Mouse (Mus musculus) thymus, postnatal 10 days (tissue): ENCODE measurements around the gene Mvb12b.

Source experiments
- DNase-seq, 2 experiments: peaks; one replicate each; pipeline ENCODE4 v3.0.0; 2021; ENCODE audit warnings: low spot score in 2 of 2

The Mvb12b gene

GRCm38 (mm10) chr2:33886386-33887327 is 1.1 kb downstream of the Mvb12b start:
- peak in 1 of 2 experiments; percentile 45 for DNase-seq

- DNase-seq = no peak
Observed at GRCm38 (mm10) chr2:33885264-33885651, 2.5 kb downstream of the Mvb12b start.

DNA sequence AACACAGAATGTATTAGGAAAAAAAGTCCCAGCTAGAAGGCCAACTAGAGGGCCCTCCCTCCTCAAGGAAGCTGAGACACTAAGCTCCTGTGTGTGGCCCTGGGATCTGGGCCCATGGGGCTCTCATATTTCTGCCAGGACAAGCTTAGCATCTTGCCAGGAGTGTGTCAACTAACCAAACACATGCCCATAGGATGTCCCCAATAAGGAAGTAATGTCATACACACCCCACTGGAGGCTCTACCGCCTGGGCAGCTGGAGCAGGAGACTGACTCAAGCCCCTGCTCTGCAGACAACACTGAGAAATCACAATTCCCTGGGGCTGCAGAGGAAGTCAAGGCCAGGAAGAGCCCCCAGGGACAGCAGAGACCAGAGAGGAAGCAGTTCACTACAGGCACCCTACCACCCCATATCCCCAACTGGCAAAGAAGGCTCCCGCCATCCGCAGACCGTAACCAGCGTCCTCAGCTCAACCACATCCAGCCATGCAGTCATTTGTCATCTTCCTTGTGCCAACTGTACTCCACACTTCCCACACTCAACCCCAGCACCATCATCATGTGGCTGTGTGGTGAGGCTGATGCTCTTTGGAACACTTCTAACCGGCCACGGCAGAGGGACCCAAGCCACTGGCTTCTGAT is 3.0 kb downstream of the Mvb12b start:
- DNase-seq = no peak

DNA sequence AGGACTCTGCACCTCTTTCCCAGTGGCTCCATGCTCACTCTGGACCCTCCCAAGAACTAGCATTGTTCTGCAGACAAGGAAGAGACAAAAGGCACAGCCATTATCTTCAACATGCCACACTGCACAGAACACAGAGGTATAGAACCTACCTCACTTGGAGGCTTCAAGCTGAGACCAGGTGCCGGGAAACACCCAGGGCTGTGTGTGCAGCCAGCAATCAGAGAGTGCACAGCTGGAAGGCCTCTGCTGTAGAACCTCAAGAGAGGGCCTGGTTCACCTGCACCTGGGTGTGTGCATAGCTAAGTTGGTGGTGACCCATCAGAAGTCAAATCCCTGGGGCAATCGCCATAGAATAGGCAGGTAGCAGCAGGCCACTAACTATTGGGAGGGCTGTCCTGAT is 8.5 kb downstream of the Mvb12b start:
- DNase-seq = peak; percentile 69 to 76

DNA sequence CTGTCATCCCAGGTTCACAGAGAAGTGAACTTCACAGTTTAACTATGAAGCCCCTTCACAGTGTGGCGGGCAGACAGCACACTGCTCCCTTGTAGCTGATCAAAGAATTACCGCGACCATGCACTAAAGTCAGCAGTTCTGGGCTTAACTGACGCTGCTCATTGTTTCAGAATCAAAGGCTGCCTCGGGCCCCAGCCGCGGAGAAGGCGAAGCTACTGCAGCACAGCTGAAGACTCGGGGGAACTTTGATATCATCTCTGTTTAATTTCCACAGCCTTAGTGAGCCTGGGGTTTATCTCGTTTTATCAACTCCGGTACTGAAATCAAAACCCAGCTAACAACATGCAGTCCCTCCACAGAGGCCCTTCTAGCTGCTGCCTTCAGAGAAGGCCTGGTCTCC is 9.3 kb downstream of the Mvb12b start:
- peak; percentile 77 to 79 for DNase-seq

DNA sequence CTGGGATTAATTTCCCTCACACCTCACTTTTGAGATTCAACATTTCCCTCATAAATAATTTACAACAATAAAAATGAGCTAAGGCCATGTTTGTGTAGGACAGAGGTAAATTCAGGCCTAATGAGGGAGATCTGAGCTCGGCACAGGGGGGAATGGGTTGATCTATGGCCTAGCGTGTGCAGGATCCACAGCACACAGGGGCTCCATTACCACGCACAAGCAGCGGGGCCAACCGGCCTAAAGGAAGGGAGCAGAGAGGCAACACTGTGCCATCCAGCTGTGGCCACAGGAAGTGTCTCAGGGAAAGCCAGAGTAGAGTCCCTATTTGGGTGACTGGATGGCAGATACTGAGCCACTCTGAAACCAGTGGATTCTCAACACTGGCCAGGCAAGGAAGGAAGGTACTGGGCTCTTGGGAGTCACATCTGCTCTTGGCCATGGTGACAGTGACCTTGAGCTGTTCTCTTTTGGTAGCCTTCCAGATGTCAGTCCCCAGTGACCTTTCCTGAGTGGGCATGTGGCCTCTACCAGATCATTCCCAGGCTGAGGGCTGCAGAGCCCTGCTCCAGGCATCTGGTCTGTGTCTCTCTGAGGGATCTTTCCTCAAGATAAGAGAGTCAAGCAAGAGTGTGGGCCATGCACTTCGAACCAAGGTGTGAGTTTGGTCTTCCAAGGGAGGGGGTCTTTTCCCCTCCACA is 9.9 kb downstream of the Mvb12b start:
- no peak for DNase-seq

- DNase-seq = no peak
Observed at GRCm38 (mm10) chr2:33876529-33877290, 11.0 kb downstream of the Mvb12b start.

DNA sequence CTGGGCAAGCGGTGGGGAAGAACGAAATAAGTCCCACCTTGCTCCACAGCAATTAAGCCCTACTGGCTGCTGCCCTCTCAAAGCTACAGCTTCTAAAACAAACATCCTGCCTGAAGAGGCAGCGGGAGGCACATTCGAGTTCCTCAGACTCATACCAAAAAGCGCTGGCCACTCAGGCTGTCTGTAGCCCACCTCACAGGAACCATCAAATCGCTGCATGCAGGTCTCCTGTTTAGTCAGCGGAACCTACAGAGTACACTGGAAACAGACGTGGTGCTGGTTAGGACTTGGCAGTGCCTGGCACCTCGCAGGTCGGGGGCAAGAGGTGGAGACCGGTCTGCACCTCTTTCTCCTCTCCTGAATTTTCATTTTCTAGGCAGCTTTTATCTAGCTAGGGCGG is 12.2 kb downstream of the Mvb12b start:
- DNase-seq = no peak

DNA sequence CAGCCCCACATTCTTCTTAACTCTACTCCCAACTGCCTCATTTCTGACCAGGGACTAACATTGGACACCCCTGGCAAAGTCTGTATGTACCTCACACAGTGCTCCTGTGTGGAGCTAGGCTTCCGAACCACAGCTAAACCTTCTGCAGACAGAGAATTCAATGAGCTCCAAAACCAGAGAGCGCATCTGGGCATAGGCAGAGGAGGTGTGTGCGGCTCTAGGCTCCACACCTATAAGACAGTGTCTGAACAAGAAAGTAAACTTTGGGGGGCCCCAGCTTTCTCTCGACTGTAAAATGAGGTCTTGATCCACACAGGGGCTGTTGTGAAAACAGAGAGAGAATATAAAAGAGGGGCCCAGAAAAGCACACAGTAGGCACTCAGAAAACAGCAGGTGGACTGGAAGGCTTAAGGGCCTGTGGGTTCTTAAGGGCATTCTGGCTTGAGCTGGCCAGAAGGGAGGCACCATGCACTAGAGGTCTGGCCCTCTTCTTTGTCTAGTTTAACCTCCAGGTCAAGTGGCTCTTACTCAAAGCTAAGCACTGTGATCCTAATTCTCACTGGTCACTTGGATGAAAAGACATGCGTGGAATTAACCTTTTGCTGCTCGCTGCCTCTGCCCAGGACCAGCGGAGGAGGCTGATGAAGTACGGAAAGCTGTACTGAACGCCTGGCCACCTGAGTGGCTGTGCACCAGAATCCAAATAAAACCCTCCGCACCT is 12.7 kb downstream of the Mvb12b start:
- no peak for DNase-seq

GRCm38 (mm10) chr2:33874367-33874766 is 13.4 kb downstream of the Mvb12b start:
- DNase-seq = no peak

DNA sequence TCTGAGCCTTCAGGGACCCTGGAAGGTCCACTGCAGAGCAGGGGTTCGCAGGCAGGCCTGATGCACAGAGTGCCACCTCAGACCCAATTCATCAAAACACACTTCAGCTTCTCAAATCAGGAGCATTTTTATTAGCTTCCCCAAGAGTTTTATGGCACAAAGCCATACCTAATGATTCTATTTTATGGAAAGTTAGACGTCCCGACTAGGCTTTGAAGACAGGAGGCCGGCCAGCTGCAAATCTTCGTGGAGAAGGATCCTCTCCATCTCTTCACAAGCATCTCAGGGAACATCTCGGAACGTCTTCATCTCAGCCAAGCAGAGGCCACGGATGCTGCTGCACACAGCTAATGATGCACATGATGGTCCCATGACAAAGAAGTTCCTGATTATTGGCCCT is 14.2 kb downstream of the Mvb12b start:
- DNase-seq = no peak

DNA sequence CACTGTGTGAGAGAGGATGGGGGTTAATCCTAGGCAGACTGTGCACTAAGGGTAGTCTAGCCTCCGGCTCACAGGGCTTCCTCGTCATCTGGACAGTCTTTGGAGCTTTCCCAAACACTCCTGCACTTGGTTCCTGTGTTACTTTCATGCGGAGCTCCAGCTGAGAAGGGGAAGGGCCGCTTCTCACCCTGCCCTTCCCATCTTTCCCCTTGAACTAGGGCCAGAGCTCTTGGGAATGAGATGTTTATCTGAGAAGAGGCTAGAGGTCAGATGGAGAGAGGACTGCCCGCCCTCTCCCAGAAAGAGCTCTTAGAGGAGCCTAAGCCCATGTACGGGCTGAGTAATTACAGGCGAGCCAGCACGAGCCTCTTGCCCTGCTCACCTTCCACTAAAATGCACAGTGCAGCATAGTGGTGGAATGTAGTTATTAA is 14.9 kb downstream of the Mvb12b start:
- no peak for DNase-seq

DNA sequence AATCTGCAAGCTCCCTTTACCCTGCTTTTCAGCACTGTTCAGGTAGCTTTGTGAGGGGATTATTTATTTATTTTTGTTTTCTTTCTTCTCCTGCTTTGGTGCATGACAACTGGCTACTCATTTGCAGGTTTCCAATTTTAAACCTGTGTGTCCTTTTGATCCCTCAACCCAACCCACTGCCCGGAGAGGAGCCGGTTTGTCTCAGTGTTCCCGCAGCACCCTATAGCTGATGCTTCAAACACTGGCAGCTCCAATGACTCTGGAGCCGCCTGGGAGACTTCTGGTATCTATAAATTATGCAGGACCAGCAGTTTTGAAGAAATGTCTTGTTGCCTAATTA is 16.6 kb downstream of the Mvb12b start:
- no peak for DNase-seq

DNA sequence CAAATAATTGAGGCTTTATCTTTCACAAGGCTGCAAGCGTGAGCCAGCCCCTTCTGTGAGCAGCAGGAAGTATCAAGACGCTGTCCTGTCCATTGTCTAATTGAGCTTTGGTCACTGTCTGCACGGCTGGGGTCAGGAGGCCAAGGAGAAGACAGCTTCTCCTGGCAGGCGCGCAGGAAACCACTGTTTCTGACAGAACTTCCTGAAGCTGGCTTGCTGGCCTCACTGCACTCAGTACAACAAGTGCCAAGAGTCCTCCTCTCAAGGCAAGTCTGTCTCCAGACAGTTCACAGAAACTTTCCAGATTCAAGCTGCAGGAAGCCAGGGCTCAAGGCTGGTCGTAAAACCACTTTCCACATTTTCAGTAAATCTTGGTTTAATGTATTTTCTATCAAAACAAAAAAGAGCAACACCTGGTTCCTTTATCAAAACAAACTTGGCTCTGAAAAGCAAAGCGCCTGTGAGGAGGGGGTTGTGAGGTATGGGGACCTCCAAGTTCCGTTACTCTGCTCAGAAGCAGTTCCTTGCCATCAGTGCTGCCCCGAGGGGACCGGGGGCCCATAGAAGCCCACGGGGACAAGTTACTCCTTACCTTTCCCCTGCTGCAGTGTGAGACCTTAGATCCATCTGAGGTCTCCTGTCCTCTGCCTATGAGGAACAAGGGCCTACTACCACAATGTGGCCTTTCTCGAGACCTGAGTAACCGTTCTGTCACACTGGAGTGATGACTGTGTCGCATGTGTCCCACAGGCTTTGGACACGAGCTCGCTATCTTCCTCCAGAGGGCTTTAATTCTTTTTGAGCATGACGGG is 17.2 kb downstream of the Mvb12b start:
- DNase-seq = peak; percentile 43 to 58

DNA sequence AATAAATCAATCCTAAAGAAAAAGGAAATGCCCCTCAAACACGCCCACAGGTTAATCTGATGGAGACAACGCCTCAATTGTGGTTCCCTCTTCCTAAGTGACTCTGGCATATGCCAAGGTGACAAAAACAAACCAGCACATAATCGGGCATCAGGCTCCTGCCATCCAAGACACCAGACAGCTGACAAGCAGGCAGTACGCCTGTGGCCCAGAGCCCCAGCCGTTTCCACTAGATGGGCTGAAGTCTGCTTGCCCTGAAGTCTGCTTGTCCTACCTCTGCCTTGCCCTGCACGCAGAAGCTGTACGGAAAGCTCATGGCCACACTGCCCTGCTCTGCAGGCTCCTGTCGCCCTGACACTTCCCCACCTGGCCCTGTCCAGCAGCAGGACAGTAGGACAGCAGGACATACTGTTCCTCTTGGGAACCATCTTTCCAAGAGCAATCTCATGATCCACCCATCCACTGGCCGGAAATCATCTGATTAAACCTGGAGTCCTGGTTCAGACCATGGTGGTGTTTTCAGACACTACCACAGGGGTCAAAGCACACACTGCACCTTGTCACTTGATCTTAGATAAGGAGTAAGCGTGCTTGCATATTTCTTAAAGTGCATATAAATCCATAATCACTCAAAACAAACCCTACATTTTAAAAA is 17.9 kb downstream of the Mvb12b start:
- no peak for DNase-seq

GRCm38 (mm10) chr2:33868996-33869688 is 18.6 kb downstream of the Mvb12b start:
- no peak for DNase-seq

GRCm38 (mm10) chr2:33868322-33868721 is 19.4 kb downstream of the Mvb12b start:
- no peak for DNase-seq

GRCm38 (mm10) chr2:33856746-33857145 is 31.0 kb downstream of the Mvb12b start:
- DNase-seq = no peak
